Mouse (Mus musculus): Measurements from ENCODE around the gene Ndufc2. TPM values are rescaled to one million over a fixed set of nuclear protein-coding genes. Genes with fewer than 3 reads are reported as not detected.

Gene Ndufc2
- polyA plus RNA-seq, 1 experiment from 2014 or later: 501 TPM

GRCm38 (mm10) chr7:97360166-97360565 is 39.6 kb upstream of the Ndufc2 start:
- ATAC-seq: no peak

DNA sequence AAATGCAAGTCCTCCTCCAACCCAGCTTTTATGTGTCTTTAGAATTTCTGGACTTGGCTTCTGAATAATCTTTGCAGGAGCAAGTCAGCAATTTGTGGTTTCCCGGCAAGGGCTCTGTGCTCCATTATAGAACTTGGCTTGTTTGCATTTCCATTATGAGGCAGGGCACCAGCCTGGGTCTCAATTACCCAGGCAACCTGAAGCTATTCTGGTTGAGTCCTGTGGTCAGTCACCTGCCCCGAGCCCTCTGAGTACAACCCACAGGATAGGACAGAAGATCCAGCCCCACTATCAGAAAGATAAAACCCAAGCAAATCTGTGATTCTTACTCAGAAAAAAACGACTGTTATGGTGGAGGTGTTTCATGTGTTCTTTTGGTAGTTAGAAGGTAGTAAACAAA is 38.8 kb upstream of the Ndufc2 start:
- no peaks in the 10 kb centered on the region for H3K36me3 ChIP-seq (ENCODE audit: control insufficient read depth, insufficient read depth, low read length)
- H3K4me3 ChIP-seq (ENCODE audit: low read length): no peak overlapping the region
- no peak overlapping the region for H3K4me2 ChIP-seq (ENCODE audit: low read length)
- no peaks in the 10 kb centered on the region for H3K9me3 ChIP-seq (ENCODE audit: control insufficient read depth, low read length)
- H3K4me1 ChIP-seq (ENCODE audit: control insufficient read depth, insufficient read depth, low read depth, low read length): no peaks in the 10 kb centered on the region
- no peak for ATAC-seq
- H3K27me3 ChIP-seq (replicated peaks; ENCODE audit: control insufficient read depth, insufficient read depth, low read length): no peaks in the 10 kb centered on the region
- no peak overlapping the region for H3K9ac ChIP-seq (ENCODE audit: low read depth, low read length)
- 42% methylated on average over 3 of the region's 3 CpGs for WGBS
- no peak overlapping the region for H3K27ac ChIP-seq (ENCODE audit: low read depth, low read length)

More at GRCm38 (mm10) chr7:97360166-97360565, 39.6 kb upstream of the Ndufc2 start:
- H3K9me3 ChIP-seq (ENCODE audit: control insufficient read depth, low read length): no peaks in the 10 kb centered on the region
- H3K9ac ChIP-seq (ENCODE audit: low read depth, low read length): no peak overlapping the region
- no peak overlapping the region for H3K27ac ChIP-seq (ENCODE audit: low read depth, low read length)
- H3K4me2 ChIP-seq (ENCODE audit: low read length): no peak overlapping the region
- WGBS: 63% methylated on average over 5 of the region's 5 CpGs
- no peaks in the 10 kb centered on the region for H3K36me3 ChIP-seq (ENCODE audit: control insufficient read depth, insufficient read depth, low read length)
- no peaks in the 10 kb centered on the region for H3K27me3 ChIP-seq (replicated peaks; ENCODE audit: control insufficient read depth, insufficient read depth, low read length)
- H3K4me3 ChIP-seq (ENCODE audit: low read length): no peak overlapping the region
- H3K4me1 ChIP-seq (ENCODE audit: control insufficient read depth, insufficient read depth, low read depth, low read length): no peaks in the 10 kb centered on the region

DNA sequence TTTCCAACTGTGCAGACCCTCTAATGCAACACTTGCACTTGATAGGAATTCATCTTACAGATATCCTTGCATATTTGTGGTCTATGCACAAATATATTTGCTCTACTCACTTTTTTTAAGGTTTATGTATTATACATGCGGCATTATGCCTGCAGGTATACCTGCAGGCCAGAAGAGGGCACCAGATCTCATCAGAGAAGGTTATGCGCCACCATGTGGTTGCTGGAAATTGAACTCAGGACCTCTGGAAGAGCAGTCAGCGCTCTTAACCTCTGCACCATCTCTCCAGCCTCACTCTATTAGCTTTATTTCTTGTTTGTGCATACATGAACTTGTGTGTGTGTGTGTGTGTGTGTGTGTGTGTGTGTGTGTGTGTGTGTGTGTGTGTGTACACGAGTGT is 38.3 kb upstream of the Ndufc2 start:
- Histone ChIP-seq H3K36me3 (ENCODE audit: control insufficient read depth, insufficient read depth, low read length) (no peaks in the 10 kb centered on the region), H3K9ac (ENCODE audit: low read depth, low read length) (no peak overlapping the region), H3K9me3 (ENCODE audit: control insufficient read depth, low read length) (no peaks in the 10 kb centered on the region), H3K4me1 (ENCODE audit: control insufficient read depth, insufficient read depth, low read depth, low read length) (no peaks in the 10 kb centered on the region), H3K27ac (ENCODE audit: low read depth, low read length) (no peak overlapping the region), H3K4me2 (ENCODE audit: low read length) (no peak overlapping the region), H3K4me3 (ENCODE audit: low read length) (no peak overlapping the region), H3K27me3 (replicated peaks; ENCODE audit: control insufficient read depth, insufficient read depth, low read length) (no peaks in the 10 kb centered on the region)
- ATAC-seq: no peak
- WGBS: 18% methylated on average over 4 of the region's 4 CpGs

DNA sequence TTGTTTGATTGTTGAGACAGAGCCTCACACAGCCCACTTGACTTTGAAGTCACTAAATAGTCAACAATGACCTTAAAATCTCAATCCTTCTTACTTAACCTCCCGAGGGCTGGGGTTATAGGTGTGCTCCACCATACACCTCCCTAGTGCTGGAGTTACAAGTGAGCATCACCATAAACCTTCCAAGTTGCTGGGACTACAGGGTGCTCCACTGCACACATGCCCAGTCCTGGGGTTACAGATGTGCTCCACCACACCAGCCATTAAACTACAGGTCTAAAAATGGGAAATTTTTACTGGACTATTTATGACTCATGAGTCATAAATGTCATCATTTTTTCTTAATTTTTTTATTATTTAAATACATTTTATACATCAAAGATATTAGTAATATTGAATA is 33.9 kb upstream of the Ndufc2 start:
- no peak overlapping the region for H3K4me3 ChIP-seq (ENCODE audit: low read length)
- ATAC-seq: no peak
- no peaks in the 10 kb centered on the region for H3K36me3 ChIP-seq (ENCODE audit: control insufficient read depth, insufficient read depth, low read length)
- peaks cover 1% of the 10 kb centered on the region for H3K4me1 ChIP-seq (ENCODE audit: control insufficient read depth, insufficient read depth, low read depth, low read length)
- H3K27ac ChIP-seq (ENCODE audit: low read depth, low read length): no peak overlapping the region
- H3K9ac ChIP-seq (ENCODE audit: low read depth, low read length): no peak overlapping the region
- WGBS: 78% methylated on average over 1 of the region's 1 CpGs
- no peaks in the 10 kb centered on the region for H3K27me3 ChIP-seq (replicated peaks; ENCODE audit: control insufficient read depth, insufficient read depth, low read length)
- H3K4me2 ChIP-seq (ENCODE audit: low read length): no peak overlapping the region
- no peaks in the 10 kb centered on the region for H3K9me3 ChIP-seq (ENCODE audit: control insufficient read depth, low read length)

GRCm38 (mm10) chr7:97375101-97375500 is 24.7 kb upstream of the Ndufc2 start:
- Histone ChIP-seq H3K9ac (ENCODE audit: low read depth, low read length) (no peak overlapping the region), H3K4me1 (ENCODE audit: control insufficient read depth, insufficient read depth, low read depth, low read length) (peaks cover 10% of the 10 kb centered on the region), H3K4me3 (ENCODE audit: low read length) (no peak overlapping the region), H3K36me3 (ENCODE audit: control insufficient read depth, insufficient read depth, low read length) (peaks cover 4% of the 10 kb centered on the region; the same call in 1 of the 2 replicates), H3K27ac (ENCODE audit: low read depth, low read length) (no peak overlapping the region), H3K4me2 (ENCODE audit: low read length) (no peak overlapping the region), H3K9me3 (ENCODE audit: control insufficient read depth, low read length) (no peaks in the 10 kb centered on the region), H3K27me3 (replicated peaks; ENCODE audit: control insufficient read depth, insufficient read depth, low read length) (no peaks in the 10 kb centered on the region)
- ATAC-seq: no peak
- 97% methylated on average over 9 of the region's 9 CpGs for WGBS

- no peak for ATAC-seq
- H3K4me1 ChIP-seq (ENCODE audit: control insufficient read depth, insufficient read depth, low read depth, low read length): peaks cover 9% of the 10 kb centered on the region
- 70% methylated on average over 2 of the region's 2 CpGs for WGBS
- H3K27me3 ChIP-seq (replicated peaks; ENCODE audit: control insufficient read depth, insufficient read depth, low read length): no peaks in the 10 kb centered on the region
- H3K9me3 ChIP-seq (ENCODE audit: control insufficient read depth, low read length): no peaks in the 10 kb centered on the region
- no peak overlapping the region for H3K4me2 ChIP-seq (ENCODE audit: low read length)
- H3K36me3 ChIP-seq (ENCODE audit: control insufficient read depth, insufficient read depth, low read length): peaks cover 4% of the 10 kb centered on the region; the same call in 1 of the 2 replicates
- no peak overlapping the region for H3K27ac ChIP-seq (ENCODE audit: low read depth, low read length)
- H3K4me3 ChIP-seq (ENCODE audit: low read length): no peak overlapping the region
- H3K9ac ChIP-seq (ENCODE audit: low read depth, low read length): no peak overlapping the region
Measured at GRCm38 (mm10) chr7:97375906-97376305, 23.9 kb upstream of the Ndufc2 start.

- Histone ChIP-seq H3K27ac (ENCODE audit: low read depth, low read length) (no peak overlapping the region), H3K4me1 (ENCODE audit: control insufficient read depth, insufficient read depth, low read depth, low read length) (no peaks in the 10 kb centered on the region), H3K9me3 (ENCODE audit: control insufficient read depth, low read length) (no peaks in the 10 kb centered on the region), H3K27me3 (replicated peaks; ENCODE audit: control insufficient read depth, insufficient read depth, low read length) (no peaks in the 10 kb centered on the region), H3K4me2 (ENCODE audit: low read length) (no peak overlapping the region), H3K4me3 (ENCODE audit: low read length) (no peak overlapping the region), H3K36me3 (ENCODE audit: control insufficient read depth, insufficient read depth, low read length) (peaks cover 15% of the 10 kb centered on the region), H3K9ac (ENCODE audit: low read depth, low read length) (no peak overlapping the region)
- WGBS: 94% methylated on average over 5 of the region's 5 CpGs
- no peak for ATAC-seq
Measured at GRCm38 (mm10) chr7:97379304-97379703, 20.5 kb upstream of the Ndufc2 start.

GRCm38 (mm10) chr7:97380500-97381123 is 19.2 kb upstream of the Ndufc2 start:
- peaks cover 13% of the 10 kb centered on the region for H3K36me3 ChIP-seq (ENCODE audit: control insufficient read depth, insufficient read depth, low read length)
- no peaks in the 10 kb centered on the region for H3K9me3 ChIP-seq (ENCODE audit: control insufficient read depth, low read length)
- no peak overlapping the region for H3K27ac ChIP-seq (ENCODE audit: low read depth, low read length)
- no peak overlapping the region for H3K9ac ChIP-seq (ENCODE audit: low read depth, low read length)
- no peaks in the 10 kb centered on the region for H3K4me1 ChIP-seq (ENCODE audit: control insufficient read depth, insufficient read depth, low read depth, low read length)
- 96% methylated on average over 5 of the region's 5 CpGs for WGBS
- no peak for ATAC-seq
- no peak overlapping the region for H3K4me3 ChIP-seq (ENCODE audit: low read length)
- no peaks in the 10 kb centered on the region for H3K27me3 ChIP-seq (replicated peaks; ENCODE audit: control insufficient read depth, insufficient read depth, low read length)
- H3K4me2 ChIP-seq (ENCODE audit: low read length): no peak overlapping the region

DNA sequence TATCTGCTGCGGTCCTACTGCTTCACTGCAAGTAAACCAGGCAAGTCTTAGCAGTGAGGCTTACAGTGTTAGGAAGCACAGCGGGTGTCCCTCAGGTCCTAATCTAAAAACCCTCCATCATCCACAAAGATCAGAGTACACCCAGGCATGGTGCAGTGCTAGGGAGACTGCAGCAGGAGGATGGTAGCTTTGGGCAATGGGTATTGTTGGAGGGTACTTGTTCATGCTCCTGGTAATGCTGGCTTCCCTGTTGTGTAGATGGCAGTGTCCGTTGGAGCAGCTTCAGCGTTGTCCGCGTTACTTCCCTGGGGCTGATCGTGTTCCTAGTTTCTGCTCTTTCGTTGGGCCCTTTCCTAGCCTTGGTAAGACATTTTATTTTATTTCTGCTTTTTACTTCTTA is 17.1 kb upstream of the Ndufc2 start:
- Histone ChIP-seq H3K9me3 (ENCODE audit: control insufficient read depth, low read length) (no peaks in the 10 kb centered on the region), H3K27ac (ENCODE audit: low read depth, low read length) (no peak overlapping the region), H3K9ac (ENCODE audit: low read depth, low read length) (no peak overlapping the region), H3K4me1 (ENCODE audit: control insufficient read depth, insufficient read depth, low read depth, low read length) (no peaks in the 10 kb centered on the region), H3K4me2 (ENCODE audit: low read length) (no peak overlapping the region), H3K27me3 (replicated peaks; ENCODE audit: control insufficient read depth, insufficient read depth, low read length) (no peaks in the 10 kb centered on the region), H3K4me3 (ENCODE audit: low read length) (no peak overlapping the region), H3K36me3 (ENCODE audit: control insufficient read depth, insufficient read depth, low read length) (peaks cover 13% of the 10 kb centered on the region)
- ATAC-seq: no peak
- WGBS: 97% methylated on average over 8 of the region's 8 CpGs
